Mouse (Mus musculus) heart, adult 9 months (tissue): ENCODE measurements at regions not wholly inside any gene's neighbourhood (a gene's known extent, or its start where the extent isn't known, plus 50 kb on each side); places are given as distances from the start of the nearest gene placed in this dataset.

Source experiments
- DNase-seq, 2 experiments: peaks; one replicate each; pipeline ENCODE4 v3.0.0; 2022; ENCODE audit warnings: low spot score in 2 of 2

DNA sequence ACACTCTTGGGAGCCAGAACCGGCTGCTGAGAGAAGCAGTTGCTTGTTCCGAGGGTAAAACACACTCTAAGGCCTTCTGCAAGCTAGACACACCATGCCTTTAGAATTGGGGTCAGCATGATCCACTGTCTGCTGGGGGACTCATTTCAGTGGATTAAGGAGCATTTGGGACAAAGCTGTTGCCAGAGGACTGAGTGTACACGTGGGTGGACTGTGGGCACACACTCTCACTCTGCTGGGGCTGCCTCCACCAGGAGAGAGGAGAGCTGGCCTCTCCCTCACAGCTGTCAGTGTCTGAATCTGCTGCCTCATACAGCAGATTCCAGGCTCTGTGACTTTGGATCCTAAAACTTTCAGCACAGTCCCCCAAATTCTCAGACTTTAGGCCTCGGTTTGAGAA, 161.2 kb upstream of the Rreb1 start:
- DNase-seq: no peak

DNA sequence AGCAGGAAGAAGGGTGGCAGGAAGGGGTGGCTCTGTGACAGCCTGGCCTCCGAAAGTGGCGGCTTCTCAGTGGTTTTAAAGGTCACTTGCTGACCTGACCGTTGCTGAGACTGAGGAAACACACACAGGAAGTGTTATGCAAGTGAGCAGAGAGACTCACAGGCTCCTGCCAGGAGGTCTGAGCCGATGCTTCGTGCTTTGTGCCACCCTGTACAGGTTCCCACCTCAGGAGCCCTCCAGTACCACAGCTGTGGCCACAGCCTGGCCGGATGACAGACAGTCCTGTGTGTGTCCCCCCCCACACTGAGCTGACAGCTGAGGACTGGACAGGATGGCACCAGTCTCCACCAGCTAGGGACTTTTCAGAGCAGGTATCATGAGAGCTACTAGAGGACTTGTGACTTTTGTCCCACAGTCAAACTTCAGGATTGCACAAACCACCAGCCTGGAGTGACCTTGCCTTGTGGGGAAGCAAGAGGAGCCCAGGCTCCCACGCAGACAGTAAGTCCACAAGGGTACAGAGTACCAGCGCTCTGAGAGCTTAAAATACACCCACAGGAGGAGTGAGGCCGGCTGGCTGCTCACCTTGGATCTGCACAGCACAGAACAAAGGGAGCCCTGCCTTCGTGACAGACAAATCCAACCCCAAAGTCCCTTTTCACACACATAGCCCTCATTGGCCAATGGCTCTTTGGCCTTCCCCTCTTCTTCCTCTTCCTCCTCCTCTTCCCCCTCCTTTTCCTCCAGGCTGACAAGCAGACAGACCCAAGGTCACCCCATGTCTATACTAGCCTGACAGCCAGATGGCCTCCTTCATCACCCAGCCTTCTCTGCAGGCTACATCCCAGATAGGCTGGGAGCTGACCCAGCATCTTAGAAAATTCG, 158.1 kb upstream of the Rreb1 start:
- DNase-seq: peak; percentile 56 to 68

DNA sequence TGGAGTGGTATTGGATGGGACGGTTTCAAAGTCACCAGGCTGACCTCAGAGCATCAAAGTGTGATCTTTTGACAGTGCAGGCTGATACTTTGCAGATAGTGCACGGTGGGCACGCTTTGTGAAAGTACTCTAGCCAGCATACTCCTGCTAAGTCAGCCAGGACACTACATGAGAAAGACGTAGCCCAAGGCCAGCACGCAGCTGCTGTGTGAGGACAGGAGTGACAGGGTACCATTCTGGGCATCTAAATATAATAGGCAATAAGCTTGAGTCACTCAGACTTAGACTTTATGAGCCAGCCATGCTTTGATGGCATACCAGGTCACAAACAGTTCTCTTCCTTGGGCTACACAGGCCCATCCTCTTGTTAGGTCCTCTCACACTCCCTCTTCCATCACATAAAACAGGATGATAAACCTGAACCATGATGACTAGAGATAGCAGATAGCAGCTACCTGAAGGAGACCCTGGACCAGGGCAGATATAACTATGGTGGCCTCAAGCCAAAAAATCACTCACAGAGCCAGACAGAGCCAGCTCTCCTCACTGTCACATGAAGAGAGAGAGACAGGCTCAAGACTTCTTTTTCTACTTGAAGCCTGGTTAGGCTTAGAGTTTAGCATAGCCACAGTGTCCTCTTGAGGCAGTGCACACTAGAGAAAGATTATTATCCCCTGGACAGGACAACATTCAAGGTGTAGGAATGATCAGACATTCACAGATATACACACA, 156.7 kb upstream of the Rreb1 start:
- no peak for DNase-seq

DNA sequence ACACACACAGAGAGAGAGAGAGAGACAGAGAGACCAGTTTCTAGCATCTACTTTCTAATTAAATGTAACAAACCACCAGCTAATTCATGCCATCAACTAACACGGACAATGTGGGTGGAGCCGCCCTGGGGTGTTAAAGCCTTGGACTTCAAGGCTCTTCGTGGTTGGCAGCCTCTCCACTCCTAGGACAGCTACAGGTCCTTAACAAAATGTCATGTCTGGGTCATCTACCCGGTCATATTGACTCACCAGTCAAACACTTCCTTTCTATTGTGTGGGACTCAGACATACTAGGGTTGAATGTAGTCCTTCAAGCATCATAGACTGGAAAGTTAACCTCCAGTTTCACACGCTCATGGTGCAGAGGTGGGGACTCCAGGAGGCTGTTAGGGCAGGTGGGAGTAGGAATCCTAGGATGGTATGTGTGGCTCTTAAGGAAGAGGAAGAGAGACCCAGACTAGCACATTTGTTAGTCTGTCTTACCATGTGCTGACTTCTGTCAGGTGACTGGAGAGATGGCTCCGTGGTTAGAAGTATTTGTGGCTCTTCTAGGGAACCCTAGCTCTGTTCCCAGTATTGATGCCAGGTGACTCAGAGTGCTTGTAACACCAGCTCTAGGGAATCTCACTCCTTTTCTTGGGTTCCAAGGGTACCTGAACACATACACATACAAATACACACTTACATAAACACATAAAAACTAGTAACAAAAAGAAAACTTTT, 155.7 kb upstream of the Rreb1 start:
- no peak for DNase-seq

DNA sequence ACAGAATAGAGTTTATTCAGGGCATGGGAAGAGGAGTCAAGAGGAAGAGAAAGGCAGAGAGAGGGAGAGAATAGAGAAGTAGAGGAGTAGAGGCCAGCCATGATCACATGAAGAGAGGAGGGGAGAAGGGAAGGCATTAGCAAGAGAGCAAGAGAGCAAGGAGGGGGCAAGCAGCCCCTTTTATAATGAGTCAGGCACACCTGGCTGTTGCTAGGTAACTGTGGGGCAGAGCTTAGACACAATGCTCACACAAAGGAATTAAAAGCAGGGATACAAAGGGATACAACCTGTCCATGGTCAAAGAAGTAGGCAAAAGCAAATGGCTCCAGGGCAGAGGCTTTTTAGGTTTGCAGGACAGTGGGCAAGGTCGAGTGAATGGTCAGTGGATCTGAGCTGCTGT, 153.5 kb upstream of the Rreb1 start:
- no peak for DNase-seq

DNA sequence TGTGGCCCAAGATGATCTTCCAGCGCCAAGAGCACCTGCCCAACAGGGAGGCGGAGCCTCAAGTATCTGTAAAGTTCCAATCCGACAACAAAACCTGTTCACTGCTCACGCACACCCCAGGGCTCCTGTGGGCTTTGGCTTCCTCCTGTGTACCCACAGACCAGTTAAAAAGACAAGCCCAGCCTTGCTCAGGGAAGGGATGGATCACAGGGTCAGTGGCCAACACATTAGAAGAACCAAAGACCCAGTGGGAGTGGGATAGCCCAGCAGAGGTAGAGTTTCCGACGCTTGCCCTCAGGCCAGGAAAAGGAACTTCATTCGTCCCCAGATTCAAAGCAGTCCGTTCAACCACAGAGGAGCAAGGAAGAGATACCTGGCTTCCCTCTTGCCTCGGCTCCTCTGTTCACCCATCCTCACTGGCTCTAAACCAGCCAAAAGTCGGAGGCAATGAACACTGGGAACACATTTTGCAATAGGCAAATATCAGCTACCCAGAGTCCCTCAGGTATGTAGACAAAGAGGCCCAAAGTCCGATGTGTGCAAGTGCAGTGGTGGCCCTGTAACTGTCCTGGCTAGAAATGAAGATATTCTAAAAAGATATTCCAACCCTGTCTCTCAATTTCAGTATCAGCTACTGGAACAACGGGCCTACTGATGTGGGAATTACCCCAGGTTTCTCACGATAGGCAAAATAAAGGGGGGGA, 152.5 kb upstream of the Rreb1 start:
- DNase-seq: no peak

DNA sequence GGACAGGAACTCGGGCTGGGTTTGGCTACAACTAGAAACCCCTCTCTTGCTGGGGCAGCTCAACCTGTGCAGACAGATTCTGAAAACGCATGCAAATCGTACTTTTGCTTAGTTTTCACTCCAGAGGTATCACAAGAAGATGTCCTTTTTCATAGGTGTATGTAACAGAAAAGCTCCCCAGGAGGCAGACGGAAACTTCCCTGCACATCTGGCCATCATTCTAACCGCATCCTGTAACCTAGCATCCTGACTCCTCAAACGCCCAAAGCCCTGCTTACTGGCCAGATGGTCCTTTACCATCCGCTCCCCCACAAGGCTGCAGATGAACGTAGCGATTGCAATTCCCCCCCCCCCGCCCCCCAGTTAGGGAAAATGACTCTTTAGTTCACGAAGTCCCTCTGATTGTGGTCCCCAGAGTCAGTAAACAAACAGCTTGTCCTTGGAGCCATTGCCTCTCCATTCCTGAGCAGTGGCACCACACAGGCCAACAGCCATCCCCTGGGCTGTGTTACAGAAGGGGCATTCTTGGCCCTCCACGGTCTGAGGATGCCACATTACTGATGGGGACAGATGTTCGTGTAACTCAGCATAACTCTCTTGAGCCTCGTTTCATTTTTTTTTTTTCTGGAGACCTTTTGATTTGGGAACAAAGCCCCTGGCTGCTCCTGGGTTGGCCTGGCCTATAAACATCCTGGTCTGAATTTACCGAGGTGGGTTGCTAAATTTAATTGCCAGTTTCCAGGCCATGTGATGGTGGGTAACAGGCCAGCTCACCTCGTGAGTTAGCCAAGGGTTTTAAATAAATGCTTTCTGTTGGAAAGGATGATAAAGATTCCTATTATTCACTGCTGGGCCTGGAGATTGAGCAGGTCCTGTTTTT, 149.6 kb upstream of the Rreb1 start:
- no peak for DNase-seq

DNA sequence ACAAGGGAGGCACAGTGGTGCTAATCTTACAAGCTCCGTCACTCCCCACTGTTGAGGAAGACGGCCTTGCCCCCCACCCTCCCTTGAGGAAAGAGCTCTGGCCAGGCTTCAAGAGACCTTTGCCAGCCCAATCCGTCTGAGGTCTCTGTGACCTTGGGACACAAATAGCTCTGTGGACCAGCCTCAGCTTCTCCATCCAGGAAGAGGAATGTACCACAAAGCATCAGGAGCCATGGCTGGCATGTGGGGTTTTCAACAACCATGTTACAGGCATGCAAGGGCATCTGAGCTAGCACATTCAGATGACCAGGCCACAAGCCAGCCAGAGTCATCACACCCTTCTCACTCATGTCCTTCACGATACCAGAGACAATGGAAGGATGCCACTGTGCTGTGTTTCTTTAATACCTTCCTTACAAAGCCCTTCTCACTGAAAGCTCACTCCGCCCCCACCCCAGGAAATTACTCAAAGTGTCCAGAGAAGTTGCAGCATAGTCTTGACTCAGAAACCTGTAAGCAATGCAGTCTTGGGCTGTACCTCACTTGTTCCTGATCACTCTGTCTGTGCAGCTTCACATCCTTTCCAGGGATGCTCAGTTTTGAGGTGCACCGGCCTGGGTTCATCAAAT, 148.8 kb upstream of the Rreb1 start:
- peak; percentile 56 to 72 for DNase-seq

DNA sequence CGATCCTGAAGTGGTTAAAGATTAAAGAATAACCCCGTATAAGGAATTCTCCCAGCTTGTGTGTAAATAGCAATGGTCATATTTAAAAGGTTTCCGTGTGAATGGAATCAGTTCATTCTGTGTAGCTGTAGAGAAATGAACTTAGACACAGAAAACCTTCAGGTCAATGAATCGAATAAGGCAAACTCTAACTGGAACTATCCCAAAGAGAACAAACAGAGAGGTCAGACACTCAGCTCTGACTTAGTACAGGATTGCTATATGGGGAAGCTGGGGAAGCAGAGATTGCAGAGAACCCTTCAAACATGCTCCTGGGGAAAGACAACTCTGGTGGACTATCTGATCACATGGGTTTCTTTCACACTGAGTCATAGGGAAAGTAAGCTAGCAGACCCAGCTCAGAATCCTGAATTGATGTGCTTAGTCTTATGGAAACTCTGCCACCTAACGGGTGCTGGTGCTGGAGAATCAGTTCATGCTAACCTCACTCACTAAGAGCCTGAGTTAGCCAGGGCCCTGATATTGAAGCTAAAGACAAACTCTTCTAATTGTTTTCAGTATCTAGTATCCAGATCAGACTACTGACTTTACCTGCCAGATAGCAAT, 145.3 kb upstream of the Rreb1 start:
- DNase-seq: no peak

DNA sequence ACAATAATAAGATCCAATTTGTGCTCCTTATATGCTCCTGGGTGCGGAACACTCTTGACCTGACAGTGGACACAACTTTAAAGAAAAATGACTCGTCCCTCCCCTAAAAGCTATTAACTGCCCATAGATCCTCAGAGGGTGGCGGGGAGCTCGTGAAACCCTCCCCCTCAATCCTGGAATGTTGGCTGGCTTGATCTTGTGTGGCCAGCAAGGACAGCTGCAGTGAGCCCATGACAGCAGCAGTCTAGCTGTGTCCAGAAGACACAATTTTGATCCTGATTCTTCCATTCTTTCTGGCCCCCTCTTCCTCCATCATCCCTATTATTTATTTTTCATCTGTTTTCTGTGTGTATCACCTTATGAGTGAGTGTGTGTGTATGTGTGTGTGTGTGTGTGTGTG, 141.8 kb upstream of the Rreb1 start:
- DNase-seq: no peak

DNA sequence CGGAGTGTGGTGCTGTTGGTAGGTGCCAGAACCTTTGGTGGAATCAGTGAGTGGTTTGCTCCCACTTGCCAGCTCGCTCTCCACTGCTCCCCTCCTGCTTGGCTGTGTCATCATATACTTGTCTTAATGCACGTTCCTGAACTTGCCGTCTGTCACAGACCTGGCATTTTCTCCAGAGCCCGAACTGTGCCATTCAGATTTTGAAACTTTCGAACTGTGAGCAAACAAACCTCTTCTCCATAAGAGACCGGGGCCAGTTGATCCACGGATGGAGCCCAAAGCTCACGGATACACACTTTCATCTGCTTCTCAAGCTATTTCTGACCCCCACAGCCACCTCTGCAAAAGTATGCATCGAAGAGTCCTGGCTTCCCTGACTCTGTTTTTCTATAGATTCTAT, 141.0 kb upstream of the Rreb1 start:
- no peak for DNase-seq

DNA sequence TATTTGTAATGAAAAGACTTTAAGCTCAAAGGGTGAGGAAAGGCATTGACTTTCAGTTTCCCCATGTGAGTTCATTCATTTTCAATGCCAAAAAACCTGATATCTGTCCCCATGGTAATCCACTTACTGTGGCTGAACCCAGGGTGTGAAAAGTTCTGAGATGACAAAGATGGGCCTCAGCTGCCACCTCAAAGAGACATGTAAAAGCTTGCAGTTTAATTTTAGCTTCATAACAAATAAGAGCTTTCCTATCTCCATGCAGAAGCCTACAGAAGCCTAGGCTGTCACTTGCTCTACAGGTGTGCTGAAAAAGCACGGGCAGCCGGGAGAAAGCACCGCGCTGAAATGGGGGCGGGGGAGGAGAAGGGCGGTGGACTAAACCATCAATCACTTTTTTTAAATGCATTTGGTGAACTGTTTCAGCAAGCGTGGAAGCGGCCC, 140.1 kb upstream of the Rreb1 start:
- DNase-seq: no peak

DNA sequence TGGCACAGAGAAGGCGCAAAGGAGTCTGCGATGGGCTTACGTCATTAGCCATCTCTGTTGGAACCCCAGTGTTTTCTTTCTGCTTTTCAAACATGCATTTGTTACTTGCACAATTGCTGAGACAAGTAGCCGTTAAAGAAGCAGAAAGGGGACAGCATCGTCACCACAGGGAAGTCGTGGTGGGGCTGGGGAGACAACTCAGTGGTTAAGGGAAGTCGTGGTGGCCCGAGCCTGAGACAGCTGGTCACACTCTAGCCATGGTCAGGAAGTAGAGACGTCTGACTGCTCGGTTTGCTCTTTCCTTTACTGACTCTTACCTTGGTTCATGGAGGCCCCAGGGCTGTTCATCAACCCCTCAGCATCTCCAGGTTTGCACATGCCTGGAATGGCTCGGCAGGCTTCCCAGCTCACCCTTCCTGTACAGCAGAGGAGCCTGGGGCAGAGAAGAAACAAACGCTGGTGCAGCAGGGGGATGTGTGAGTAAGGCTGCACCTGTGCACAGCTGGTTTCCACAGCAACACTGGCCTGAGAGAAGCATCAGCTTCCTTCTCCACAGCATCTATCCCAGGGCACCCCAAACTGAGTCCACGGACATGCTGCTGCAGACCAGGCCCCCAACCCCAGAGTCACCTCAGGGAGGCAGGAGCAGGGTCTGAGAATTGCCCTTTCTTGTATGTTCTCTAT, 135.6 kb upstream of the Rreb1 start:
- DNase-seq: no peak

DNA sequence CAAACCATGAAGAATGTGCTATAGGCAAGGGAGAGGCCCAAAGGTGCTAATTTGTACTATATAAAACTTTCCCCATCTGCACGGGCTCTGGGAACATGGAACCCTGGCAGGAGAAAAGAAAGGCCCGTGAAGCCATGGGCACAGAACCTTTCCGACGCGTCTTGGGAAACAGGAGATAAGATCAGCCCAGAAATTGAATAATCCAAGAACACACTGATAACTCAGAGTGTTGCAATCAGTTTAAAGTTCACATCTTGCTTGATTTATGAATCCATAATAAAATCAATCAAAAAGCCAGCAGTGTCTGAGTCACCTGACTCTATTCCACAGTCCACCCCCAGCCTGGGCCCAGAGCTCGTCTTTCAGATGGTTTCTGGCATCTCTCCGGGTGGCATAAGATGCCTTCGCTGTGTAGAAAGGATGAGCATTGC, 133.4 kb upstream of the Rreb1 start:
- no peak for DNase-seq

DNA sequence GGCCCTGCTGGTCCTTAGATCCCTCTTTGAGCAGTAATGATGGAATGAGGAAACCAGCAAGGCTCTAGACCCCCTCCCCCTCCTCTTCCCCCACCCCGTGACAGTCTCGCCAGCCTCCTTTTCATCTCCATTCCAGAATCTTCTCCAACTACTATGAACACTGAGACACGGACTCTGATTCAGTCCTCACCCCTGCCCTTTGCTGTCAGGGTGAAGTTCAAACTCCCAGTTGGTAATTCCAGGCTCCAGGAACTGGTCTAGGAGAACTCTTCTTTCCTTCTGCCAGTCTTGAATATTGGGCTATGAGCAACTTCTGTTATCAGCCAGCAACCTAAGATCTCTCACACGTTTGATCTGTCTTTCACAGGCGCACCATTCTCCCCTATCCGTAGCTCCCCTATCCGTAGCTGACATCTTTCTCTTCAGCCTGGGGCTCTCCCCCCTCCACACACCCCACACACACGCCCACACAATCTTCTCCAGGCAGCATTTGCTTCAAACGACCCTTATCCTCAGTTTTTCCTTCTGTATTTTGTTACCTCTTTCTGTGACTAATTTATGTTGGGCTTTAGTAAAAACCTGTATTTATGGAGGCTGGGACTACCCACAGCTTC, 128.6 kb upstream of the Rreb1 start:
- no peak for DNase-seq

DNA sequence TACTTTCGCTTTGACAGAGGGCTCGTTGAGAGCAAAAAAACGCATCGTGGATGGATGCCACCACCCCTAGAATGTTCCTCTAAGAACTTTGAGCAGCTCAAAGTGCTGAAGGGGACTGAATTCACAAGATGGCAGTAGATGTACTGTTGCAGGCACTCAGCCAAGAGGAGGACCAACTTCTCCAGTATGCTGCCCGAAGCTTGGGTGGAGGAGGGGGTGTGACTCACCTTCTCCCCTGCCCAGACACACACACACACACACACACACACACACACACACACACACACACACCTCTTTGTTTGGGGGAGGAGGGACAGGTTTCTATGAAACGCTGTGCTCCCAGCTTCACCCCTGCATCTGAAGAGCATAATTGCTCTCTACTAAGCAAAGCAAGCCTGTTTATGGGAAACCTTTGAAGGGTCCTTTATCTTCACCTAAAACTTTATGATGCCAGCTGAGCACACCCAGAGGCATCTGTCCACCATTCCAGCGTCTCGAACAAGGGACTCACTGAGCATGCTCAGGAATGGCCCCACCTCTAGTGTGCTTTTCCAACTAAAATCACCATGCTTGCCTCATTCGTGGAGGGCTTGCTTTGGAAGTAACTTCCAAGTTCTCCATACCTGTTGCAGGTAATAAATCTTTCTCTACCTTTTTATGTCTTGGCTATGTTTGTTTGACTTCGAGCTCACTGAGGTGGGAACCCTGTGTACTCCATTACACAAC, 126.8 kb upstream of the Rreb1 start:
- no peak for DNase-seq

DNA sequence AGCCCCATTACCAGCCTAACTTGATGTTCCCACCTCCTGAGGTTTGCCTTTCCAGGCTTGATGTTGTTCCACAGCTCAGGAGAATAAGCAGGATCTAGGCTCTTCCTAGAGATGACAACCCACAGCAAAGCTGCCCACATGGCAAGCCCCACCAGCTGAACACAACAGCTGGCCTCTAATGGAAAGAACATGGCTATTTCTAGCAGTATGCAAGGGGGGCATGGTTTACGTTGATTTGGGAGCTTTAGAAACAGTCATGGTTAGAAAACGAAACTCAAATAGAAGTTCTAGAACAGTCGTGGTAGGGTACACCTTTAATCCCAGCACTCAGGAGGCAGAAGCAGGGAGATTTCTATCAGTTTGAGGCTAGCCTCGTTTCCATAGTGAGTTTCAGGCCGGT, 123.5 kb upstream of the Rreb1 start:
- DNase-seq: no peak

DNA sequence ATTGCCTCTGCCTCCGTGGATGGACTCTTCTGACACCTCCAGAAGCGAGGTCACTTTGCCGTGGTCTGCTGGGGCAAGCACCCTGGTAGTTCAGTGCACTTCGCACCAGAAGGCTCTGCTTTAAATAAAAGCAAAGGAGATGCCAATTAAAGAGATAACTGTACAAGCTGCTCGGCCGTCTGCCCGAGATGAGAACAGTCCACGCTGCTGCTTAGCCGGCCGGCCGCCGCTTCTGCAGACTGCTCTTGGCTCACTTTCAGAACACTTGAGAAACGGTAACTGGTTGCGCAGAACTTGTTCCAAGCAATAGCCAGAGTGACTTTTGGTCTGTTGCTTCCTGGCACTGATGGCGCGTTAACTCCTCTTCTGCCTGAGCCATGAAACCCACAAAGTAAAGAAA, 121.0 kb upstream of the Rreb1 start:
- DNase-seq: peak; percentile 82 to 87
